Mouse (Mus musculus) gastrocnemius, postnatal 36 days (tissue): Measurements from ENCODE around the gene Dennd1a. TPM values are rescaled to one million over a fixed set of nuclear protein-coding genes. Genes with fewer than 3 reads are reported as not detected.

Experiments used
- DNase-seq, 2 experiments: peaks; one replicate each; pipeline ENCODE4 v3.0.0; 2022
- intact Hi-C: fragments of 180-260 bp; cut with DNase I; formaldehyde crosslinking; loops from one replicate; pipeline ENCODE4 v1.15.1; 2025
- microRNA-seq, 2 experiments: library from miRNA; unstranded; fragments of <30 nt; microRNA quantifications; one replicate each; pipeline ENCODE4 v1.2.0; 2021
- total RNA-seq, 2 experiments: library from RNA; stranded (reverse); gene quantifications; 2 replicates each; pipeline ENCODE4 v1.2.3; 2021

Dennd1a gene
- total RNA-seq, 2 experiments from 2014 or later, result 24.9 to 28.2 TPM

- DNase-seq, result no peak
- intact Hi-C loops, result no loop called here
Measured at GRCm38 (mm10) chr2:37766027-37766761, 521.0 kb downstream of the Dennd1a start.

- intact Hi-C loops, result no loop called here
Measured at GRCm38 (mm10) chr2:37765082-37765483, 522.1 kb downstream of the Dennd1a start.

GRCm38 (mm10) chr2:37764514-37764913 is 522.7 kb downstream of the Dennd1a start:
- intact Hi-C loops, result no loop called here
- no peak for DNase-seq

More at GRCm38 (mm10) chr2:37765082-37765483, 522.1 kb downstream of the Dennd1a start:
- no peak for DNase-seq

GRCm38 (mm10) chr2:37763638-37764037 is 523.6 kb downstream of the Dennd1a start:
- intact Hi-C loops, result no loop called here

GRCm38 (mm10) chr2:37760633-37761032 is 526.6 kb downstream of the Dennd1a start:
- intact Hi-C loops, result no loop called here
- DNase-seq, result no peak

More at GRCm38 (mm10) chr2:37763638-37764037, 523.6 kb downstream of the Dennd1a start:
- no peak for DNase-seq

GRCm38 (mm10) chr2:37758343-37759015 is 528.7 kb downstream of the Dennd1a start:
- intact Hi-C loops, result no loop called here
- no peak for DNase-seq

- DNase-seq, result no peak
- intact Hi-C loops, result no loop called here
Measured at GRCm38 (mm10) chr2:37757784-37758183, 529.4 kb downstream of the Dennd1a start.

- intact Hi-C loops, result no loop called here
- no peak for DNase-seq
Measured at GRCm38 (mm10) chr2:37757016-37757415, 530.2 kb downstream of the Dennd1a start.

GRCm38 (mm10) chr2:37756220-37756930 is 530.8 kb downstream of the Dennd1a start:
- intact Hi-C loops, result no loop called here
- no peak for DNase-seq

GRCm38 (mm10) chr2:37751114-37751513 is 536.1 kb downstream of the Dennd1a start:
- DNase-seq, result no peak
- intact Hi-C loops, result no loop called here

- DNase-seq, result no peak
- intact Hi-C loops, result loop anchor here (5.0 kb wide), 1 partner anchor 47 kb away; the partner anchor contains the start of gene Strbp
Measured at GRCm38 (mm10) chr2:37749323-37749722, 537.9 kb downstream of the Dennd1a start.

Small RNAs within 50 kb of the gene (microRNA-seq; reads per million reads assigned to microRNA genes)
- gene Gm44455, result 0 reads per million in 2 experiments

Other genes starting within 250 kb of the Dennd1a start
- gene Lhx2, start 51.9 kb upstream of the Dennd1a start, total RNA-seq, result not detected
- 10 to 100 TPM in 1 of 2 experiments, 1 to 10 TPM in 1; 6.9 to 11.2 TPM for gene Nek6, start 224.3 kb upstream of the Dennd1a start, total RNA-seq